Mouse (Mus musculus) midbrain, embryonic 11.5 days (tissue): ENCODE data around the gene Hist1h2ad. TPM values are rescaled to one million over a fixed set of nuclear protein-coding genes. Genes with fewer than 3 reads are reported as not detected.
"Not testable (repeated sequence)": the region's sequence is repeated elsewhere in the genome, so short reads cannot be mapped to it uniquely, and the experiment has no call there.

Experiments
- ATAC-seq: fragments of 200-750 bp; cut with Nextera tagmentation; 2 replicates; pipeline ENCODE4 v1.8.0; 2017; ENCODE audit warnings: moderate TSS enrichment, moderate library complexity; ENCODE audit not compliant: low FRiP score
- DNase-seq: peaks from one replicate; pipeline ENCODE4 v3.0.0; 2015; ENCODE audit warnings: low spot score; ENCODE audit errors: missing footprints
- H3K27ac ChIP-seq: fragments of 300-500 bp; sonication (generic); 2 replicates; pipeline ENCODE4 v1.5.1; 2014; ENCODE audit warnings: low read depth, low read length
- H3K27me3 ChIP-seq: fragments of 300-500 bp; sonication (generic); 2 replicates; pipeline ENCODE4 v1.6.1; 2014; ENCODE audit warnings: mild to moderate bottlenecking, low read length, moderate library complexity, mixed read lengths; ENCODE audit not compliant: control insufficient read depth, insufficient read depth
- H3K36me3 ChIP-seq: fragments of 300-500 bp; sonication (generic); 2 replicates; pipeline ENCODE4 v1.6.1; 2014; ENCODE audit warnings: mild to moderate bottlenecking, low read length, moderate library complexity, mixed read lengths; ENCODE audit not compliant: control insufficient read depth, insufficient read depth
- H3K4me1 ChIP-seq: fragments of 300-500 bp; sonication (generic); 2 replicates; pipeline ENCODE4 v1.6.1; 2014; ENCODE audit warnings: low read length; ENCODE audit not compliant: control insufficient read depth, insufficient read depth
- H3K4me2 ChIP-seq: fragments of 300-500 bp; sonication (generic); 2 replicates; pipeline ENCODE4 v1.6.1; 2014; ENCODE audit warnings: mild to moderate bottlenecking, moderate library complexity
- H3K4me3 ChIP-seq: fragments of 300-500 bp; sonication (generic); 2 replicates; pipeline ENCODE4 v1.5.1; 2014; ENCODE audit warnings: low read depth, low read length
- H3K9ac ChIP-seq: fragments of 300-500 bp; sonication (generic); 2 replicates; pipeline ENCODE4 v1.6.1; 2014; ENCODE audit warnings: low read length
- H3K9me3 ChIP-seq: fragments of 300-500 bp; sonication (generic); 2 replicates; pipeline ENCODE4 v1.6.1; 2016; ENCODE audit warnings: low read length; ENCODE audit not compliant: control insufficient read depth
- WGBS: fragments of 180-500 bp; shearing (Covaris S2); extraction: QIAGEN DNeasy Blood & Tissue Kit; methylation state at CpG from one replicate; pipeline ENCODE4 v1.1.7; 2014; 5-methylcytosine and 5-hydroxymethylcytosine counted together
- polyA plus RNA-seq: library from polyadenylated mRNA; unstranded; fragments of >200 nt; fragmentation: Nextera tagmentation; extraction: Ambion mirVana; gene quantifications from 2 replicates; pipeline ENCODE4 v1.2.1, GENCODE M21; 2014

Gene Hist1h2ad
- polyA plus RNA-seq, 1 experiment from 2014 or later = 1.9 TPM

- under 1% methylated on average over 43 of the region's 43 CpGs for WGBS
- peak; percentile 100 for DNase-seq
- H3K4me2 ChIP-seq = peak within 1 kb of the TSS; percentile 63
- H3K9me3 ChIP-seq = no peaks in the 10 kb centered on the region
- no peaks in the 10 kb centered on the region for H3K27me3 ChIP-seq
- H3K9ac ChIP-seq = peak within 1 kb of the TSS; percentile 69
- peak within 1 kb of the TSS; percentile 77 for H3K27ac ChIP-seq
- no peaks in the 10 kb centered on the region for H3K36me3 ChIP-seq
- H3K4me1 ChIP-seq = peaks cover 20% of the 10 kb centered on the region
- H3K4me3 ChIP-seq = peak within 1 kb of the TSS; percentile 42
- ATAC-seq = peak; percentile 89
Observed at GRCm38 (mm10) chr13:23581408-23582218, 7.4 kb downstream of the Hist1h2ad start, which contains the start of gene Hist1h4d. Gene Hist1h4d (plus strand): TSS chr13:23581598.

- no peaks in the 10 kb centered on the region for H3K9me3 ChIP-seq
- H3K4me3 ChIP-seq = peak overlapping the region; percentile 42
- 6% methylated on average over 6 of the region's 6 CpGs for WGBS
- no peaks in the 10 kb centered on the region for H3K36me3 ChIP-seq
- peak overlapping the region; percentile 77 for H3K27ac ChIP-seq
- DNase-seq (peak; percentile 93), ATAC-seq (no peak)
- H3K27me3 ChIP-seq = no peaks in the 10 kb centered on the region
- H3K9ac ChIP-seq = peak overlapping the region; percentile 69
- peaks cover 17% of the 10 kb centered on the region; the same call in 1 of the 2 replicates for H3K4me1 ChIP-seq
- peak overlapping the region; percentile 63 for H3K4me2 ChIP-seq
Observed at GRCm38 (mm10) chr13:23582219-23583056, 8.3 kb downstream of the Hist1h2ad start.

GRCm38 (mm10) chr13:23583387-23584068 lies 9.3 kb downstream of the Hist1h2ad start:
- Histone ChIP-seq H3K27ac (peak overlapping the region; percentile 77), H3K9ac (peak overlapping the region; percentile 22; the same call in 1 of the 2 replicates), H3K36me3 (no peaks in the 10 kb centered on the region), H3K27me3 (no peaks in the 10 kb centered on the region), H3K9me3 (no peaks in the 10 kb centered on the region), H3K4me1 (peaks cover 17% of the 10 kb centered on the region; the same call in 1 of the 2 replicates), H3K4me2 (peak overlapping the region; percentile 12), H3K4me3 (no peak overlapping the region)
- ATAC-seq (no peak), DNase-seq (peak; percentile 85)

- Histone ChIP-seq H3K27me3 (no peaks in the 10 kb centered on the region), H3K4me3 (peak overlapping the region; percentile 40; the same call in 1 of the 2 replicates), H3K36me3 (no peaks in the 10 kb centered on the region), H3K9ac (peak overlapping the region; percentile 85), H3K4me2 (peak overlapping the region; percentile 78), H3K4me1 (peaks cover 17% of the 10 kb centered on the region; the same call in 1 of the 2 replicates), H3K9me3 (no peaks in the 10 kb centered on the region), H3K27ac (peak overlapping the region; percentile 98)
- no peak for ATAC-seq
- DNase-seq = peak; percentile 90
Observed at GRCm38 (mm10) chr13:23584331-23584730, 10.2 kb downstream of the Hist1h2ad start.

- peak overlapping the region; percentile 85 for H3K9ac ChIP-seq
- DNase-seq (peak; percentile 97), ATAC-seq (peak; percentile 8)
- no peaks in the 10 kb centered on the region for H3K36me3 ChIP-seq
- H3K27me3 ChIP-seq = no peaks in the 10 kb centered on the region
- peak overlapping the region; percentile 78 for H3K4me2 ChIP-seq
- no peaks in the 10 kb centered on the region for H3K9me3 ChIP-seq
- peak overlapping the region; percentile 40 for H3K4me3 ChIP-seq
- H3K4me1 ChIP-seq = peaks cover 17% of the 10 kb centered on the region; the same call in 1 of the 2 replicates
- under 1% methylated on average over 21 of the region's 21 CpGs for WGBS
- H3K27ac ChIP-seq = peak overlapping the region; percentile 98
Observed at GRCm38 (mm10) chr13:23585029-23585441, 10.9 kb downstream of the Hist1h2ad start.

- H3K27me3 ChIP-seq, H3K9me3 ChIP-seq, H3K36me3 ChIP-seq: not testable (repeated sequence)
- ATAC-seq (peak; percentile 87), DNase-seq (peak; percentile 99)
- Histone ChIP-seq H3K9ac (peak overlapping the region; percentile 85), H3K27ac (peak overlapping the region; percentile 98), H3K4me1 (peaks cover 17% of the 10 kb centered on the region; the same call in 1 of the 2 replicates), H3K4me3 (peak overlapping the region; percentile 40), H3K4me2 (peak overlapping the region; percentile 78)
- WGBS = under 1% methylated on average over 28 of the region's 36 CpGs
Observed at GRCm38 (mm10) chr13:23585442-23586098, 11.4 kb downstream of the Hist1h2ad start.

- peak overlapping the region; percentile 95 for H3K27ac ChIP-seq
- DNase-seq (peak; percentile 92), ATAC-seq (0 out of 2 replicates have a peak, but pooled peaks have one; percentile 23)
- WGBS = 1% methylated on average over 22 of the region's 22 CpGs
- peak overlapping the region; percentile 78 for H3K4me2 ChIP-seq
- no peaks in the 10 kb centered on the region for H3K27me3 ChIP-seq
- peak overlapping the region; percentile 65 for H3K9ac ChIP-seq
- peaks cover 17% of the 10 kb centered on the region; the same call in 1 of the 2 replicates for H3K4me1 ChIP-seq
- H3K36me3 ChIP-seq = no peaks in the 10 kb centered on the region
- H3K4me3 ChIP-seq = peak overlapping the region; percentile 23
- H3K9me3 ChIP-seq = no peaks in the 10 kb centered on the region
Observed at GRCm38 (mm10) chr13:23586099-23586939, 12.1 kb downstream of the Hist1h2ad start.
